Mouse (Mus musculus) heart, postnatal 14 days (tissue): ENCODE measurements at regions not wholly inside any gene's neighbourhood (a gene's known extent, or its start where the extent isn't known, plus 50 kb on each side); places are given as distances from the start of the nearest gene placed in this dataset.
A peak's percentile ranks its signal among the peaks of the same experiment; 100 is the strongest.

Experiments
- DNase-seq, 2 experiments: peaks; one replicate each; pipeline ENCODE4 v3.0.0; 2021 to 2022
- intact Hi-C: fragments of 180-260 bp; cut with DNase I; formaldehyde crosslinking; loops from one replicate; pipeline ENCODE4 v1.15.1; 2025

DNA sequence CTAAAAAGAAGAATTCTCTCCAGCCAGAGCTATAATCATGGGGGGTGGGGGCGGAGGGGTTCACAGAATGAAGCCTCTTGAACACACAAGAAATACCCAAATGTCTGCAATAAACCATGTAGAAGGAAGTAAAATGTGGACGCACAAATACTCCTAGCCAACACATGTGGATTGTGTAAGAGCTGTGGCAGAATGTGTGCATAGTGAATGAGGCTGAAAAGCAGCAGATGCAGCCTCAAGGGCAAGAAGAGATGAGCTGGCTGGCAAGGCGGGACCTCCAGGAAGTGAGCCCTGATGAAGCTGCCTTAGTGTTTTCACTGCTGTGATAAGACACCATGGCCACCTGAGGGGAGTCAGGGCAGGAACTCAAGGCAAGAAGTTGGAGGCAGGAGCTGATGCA lies 53.3 kb upstream of the Arhgap28 start:
- intact Hi-C loops: no loop called here
- no peak for DNase-seq

DNA sequence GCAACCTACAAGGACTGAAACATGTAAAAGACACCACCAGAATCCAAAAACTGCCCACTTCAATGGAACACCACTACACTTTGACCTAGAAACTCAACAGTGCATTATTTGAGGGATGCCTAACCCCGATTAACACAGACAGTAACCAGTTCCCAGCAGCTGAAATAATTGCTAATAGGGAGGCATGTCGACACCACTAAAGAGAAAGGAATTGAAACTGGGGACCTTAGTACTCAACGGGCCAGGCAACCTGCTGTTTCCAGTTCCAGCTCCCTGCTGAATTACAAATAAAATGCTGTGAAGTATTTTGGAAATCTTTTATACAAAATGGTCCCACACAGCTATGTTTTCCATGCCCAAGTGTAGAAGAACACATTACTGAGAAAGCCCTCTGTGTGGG lies 56.5 kb upstream of the Arhgap28 start:
- DNase-seq: no peak
- intact Hi-C loops: no loop called here

DNA sequence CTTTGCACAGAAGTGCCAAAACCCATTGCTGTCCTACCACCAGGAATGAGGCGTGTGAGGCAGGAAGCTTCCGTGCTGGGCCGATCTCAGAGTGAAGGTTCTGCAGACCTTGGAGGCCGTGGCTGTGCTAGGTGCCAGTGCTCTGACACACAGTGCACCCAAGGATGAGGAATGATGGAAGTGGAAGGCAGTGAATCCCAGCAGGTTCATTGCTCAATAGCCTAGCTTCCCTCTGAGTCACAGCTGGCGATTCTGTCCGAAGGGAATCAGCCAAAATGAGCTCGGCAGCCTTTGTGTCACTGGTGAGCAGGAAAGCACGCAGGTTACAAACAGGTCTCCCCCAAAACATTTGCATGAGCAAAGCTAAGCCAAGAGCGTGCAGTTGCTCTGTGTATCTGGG lies 61.8 kb upstream of the Arhgap28 start:
- intact Hi-C loops: no loop called here
- peak in 1 of 2 experiments; percentile 3 for DNase-seq

DNA sequence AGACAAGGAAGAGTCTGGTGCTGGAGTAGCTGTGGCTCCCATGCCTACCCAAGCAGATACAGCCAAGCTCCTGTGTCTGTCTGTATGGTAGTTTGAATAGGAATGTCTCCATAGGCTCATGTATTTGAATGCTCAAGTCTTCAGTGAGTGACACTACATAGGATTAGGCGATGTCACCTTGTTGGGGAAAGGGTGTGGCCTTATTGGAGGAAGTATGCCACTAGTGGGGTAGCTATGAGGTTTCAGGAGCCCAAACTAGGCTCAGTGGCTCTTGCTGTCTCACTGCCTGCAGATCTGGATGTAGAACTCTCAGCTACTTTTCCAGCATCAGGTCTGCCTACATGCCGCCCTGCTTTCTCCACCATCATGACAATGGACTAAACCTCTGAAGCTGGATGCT lies 62.3 kb upstream of the Arhgap28 start:
- intact Hi-C loops: no loop called here
- no peak for DNase-seq

DNA sequence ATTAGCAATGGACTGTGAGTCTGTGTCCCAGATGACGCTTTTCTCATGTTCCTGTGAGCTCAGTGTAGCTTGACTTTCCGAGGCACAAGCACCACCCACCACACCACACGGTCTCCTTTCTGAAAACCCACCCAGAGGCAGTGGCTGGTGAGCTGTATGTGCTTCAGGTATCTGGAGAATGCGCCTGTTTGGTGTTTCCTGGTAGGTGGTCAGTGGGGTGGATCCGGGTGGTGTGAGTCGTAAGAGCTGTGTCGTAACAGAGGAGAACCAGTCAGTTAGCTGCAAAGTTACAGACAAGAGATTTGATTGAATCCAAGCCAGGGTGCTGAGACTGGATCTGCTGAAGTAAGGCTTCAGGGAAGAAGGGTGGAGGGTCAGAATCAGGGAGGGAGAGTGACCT lies 65.1 kb upstream of the Arhgap28 start:
- intact Hi-C loops: no loop called here
- no peak for DNase-seq

DNA sequence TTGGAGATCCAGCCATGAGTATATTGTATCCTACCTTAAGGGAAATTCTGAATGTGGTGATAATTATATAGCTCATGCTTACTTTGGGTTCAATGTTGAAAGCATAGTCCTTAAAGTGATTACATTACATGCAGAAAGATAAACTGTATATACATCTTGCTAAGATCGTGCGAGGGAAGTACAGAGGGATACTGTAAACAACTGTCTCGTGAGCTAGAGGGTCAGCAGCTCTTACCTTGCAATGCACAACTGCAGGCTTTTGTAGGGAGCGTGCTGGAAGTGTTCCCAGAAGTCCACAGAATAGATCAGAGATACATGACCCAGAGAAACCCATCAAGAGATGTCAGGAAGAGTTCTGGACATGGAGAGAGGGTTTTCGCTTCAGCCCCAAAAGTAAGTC lies 65.6 kb upstream of the Arhgap28 start:
- intact Hi-C loops: no loop called here
- no peak for DNase-seq

DNA sequence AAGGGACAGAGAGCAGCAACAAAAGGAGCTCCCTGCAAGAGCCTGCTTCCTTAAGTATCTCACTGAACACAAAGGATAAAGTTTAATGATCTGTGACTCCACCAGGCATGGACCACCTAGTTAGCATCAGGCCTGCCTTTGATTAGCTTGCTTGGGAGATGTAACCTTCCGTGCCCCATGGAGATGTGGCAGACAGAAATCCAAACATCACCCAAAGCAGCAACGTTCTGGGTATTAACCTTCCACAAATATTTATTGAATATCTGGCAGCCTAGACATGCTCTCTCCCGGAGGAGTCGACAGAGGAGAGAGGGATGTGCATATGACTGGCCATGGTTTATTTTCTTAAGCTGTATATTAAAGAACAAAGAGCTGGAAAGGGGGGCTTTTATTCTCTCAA lies 67.6 kb upstream of the Arhgap28 start:
- no peak for DNase-seq
- intact Hi-C loops: no loop called here

DNA sequence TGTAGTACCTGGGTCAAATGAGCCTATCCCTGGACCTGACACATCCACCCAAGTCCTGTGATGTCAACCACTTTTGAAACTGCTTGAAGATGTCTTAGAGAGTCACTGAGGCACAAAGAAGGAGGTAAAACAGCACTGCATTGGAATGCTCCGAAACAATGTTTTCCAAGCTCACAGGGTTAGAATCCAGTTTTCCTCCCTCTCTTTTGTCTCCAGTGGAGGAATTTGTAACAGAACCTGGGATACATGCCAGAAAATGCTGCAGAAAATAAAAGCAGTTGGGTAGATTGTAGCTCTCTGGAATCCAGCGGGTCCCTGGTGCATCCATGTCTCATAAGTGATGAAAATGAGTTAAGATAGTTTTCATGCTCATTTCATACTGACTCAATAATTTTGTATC lies 71.8 kb upstream of the Arhgap28 start:
- intact Hi-C loops: no loop called here
- DNase-seq: peak in 1 of 2 experiments; percentile 15

DNA sequence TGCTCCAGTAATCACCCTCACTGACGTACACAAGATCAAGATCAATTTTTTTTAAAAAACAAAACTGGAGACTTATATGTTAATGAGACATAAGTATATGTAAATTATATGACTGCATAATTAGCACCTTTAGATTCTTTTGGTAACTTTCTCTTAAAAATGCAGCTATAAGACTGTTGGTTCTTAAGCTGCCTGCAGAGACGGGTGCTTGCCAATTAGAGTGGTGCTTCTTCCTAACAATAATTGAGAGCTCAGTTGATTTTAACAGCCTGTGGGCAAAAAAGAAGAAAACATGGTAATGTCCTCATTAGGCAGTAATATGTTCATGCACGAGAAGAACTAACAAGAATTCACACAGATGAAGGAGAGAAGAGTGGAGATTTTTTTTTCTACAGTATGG lies 74.8 kb upstream of the Arhgap28 start:
- intact Hi-C loops: no loop called here

DNA sequence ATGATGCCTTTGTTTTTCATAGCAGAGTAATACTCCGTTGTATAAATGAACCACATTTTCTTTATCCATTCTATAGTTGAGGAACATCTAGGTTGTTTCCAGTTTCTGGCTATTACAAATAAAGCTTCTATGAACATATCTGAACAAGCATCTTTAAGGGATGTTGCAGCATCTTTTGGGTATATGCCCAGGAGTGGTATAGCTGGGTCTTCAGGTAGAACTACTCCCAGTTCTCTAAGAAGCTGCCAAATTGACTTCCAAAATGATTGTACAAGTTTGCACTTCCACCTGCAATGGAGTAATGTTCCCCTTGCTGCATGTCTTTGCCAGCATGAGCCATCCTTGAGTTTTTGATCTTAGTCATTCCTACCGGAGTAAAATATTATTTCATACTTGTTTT lies 80.5 kb upstream of the Arhgap28 start:
- DNase-seq: no peak
- intact Hi-C loops: no loop called here

More for the DNA sequence above, 74.8 kb upstream of the Arhgap28 start:
- no peak for DNase-seq

DNA sequence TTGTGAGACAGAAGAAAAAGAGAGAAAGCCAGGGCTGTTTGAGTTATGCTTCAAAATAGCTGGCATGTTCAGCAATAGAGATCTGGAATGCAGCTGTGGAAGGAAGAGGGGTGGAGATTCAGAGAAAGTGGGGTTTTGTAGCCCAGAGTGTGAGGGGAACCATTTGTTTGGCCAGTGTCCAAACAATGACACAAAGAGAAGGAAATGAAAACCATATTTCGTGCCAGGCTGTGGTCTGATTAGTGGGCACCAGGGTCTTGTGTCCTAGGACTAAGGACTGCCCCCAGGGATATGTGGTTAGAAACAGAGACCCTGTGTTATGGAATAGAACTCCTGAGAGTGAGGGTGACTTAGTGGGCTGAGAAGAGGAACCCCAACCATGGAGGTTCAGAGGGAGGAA lies 83.2 kb upstream of the Arhgap28 start:
- peak in 1 of 2 experiments; percentile 47 for DNase-seq
- intact Hi-C loops: no loop called here

DNA sequence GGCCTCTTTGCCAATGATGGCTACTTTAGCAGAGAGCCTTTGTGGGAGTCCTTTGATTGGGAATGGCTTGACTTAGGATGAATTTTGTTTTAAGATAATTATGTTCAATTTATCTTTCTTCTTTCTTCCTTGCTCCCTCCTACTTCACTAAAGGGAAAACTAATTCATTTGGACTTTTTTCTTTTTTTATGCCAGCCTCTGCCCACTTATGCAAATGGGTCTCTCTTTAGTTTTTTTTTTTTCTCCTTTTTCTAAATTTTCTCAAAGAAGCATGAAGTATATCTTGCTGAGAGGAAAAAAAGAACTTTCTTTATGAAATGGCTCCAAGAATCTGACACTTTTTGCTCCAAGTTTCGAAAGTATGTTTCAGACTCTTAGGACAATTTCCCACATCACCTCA lies 85.3 kb upstream of the Arhgap28 start:
- no peak for DNase-seq
- intact Hi-C loops: no loop called here

DNA sequence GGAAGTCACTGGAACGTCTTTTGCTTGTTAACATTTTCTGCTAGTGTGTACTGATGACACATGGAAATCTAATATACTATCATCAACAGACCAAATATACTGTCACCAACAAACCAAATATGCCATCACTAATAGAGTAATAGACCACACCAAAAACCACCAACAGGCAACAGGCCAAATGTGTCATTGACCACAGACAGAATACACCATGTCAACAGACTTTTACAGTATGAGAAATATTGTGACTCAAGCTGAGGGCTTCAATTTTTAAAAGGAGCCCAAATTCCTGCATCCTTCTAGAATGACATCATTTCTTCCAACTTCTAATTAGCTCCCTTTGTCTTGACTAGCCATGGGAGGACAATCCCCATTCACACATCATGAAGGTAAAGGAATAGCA lies 85.9 kb upstream of the Arhgap28 start:
- no peak for DNase-seq
- intact Hi-C loops: no loop called here

DNA sequence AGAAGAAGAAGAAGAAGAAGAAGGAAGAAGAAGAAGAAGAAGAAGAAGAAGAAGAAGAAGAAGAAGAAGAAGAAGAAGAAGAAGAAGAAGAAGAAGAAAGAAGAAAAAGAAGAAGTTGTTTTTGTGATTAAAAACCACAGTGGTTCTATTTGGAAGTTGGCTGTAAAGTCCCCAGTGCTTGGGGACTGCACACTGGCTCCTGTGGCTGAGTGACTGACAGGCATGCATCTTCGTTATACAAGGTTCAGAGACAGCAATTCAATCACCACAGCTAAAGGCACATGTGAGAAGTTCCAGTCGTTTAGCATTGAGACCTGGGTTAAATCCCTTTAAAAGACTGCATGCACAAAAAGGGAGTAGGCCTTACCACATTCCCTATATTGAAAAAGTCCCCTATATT lies 93.1 kb upstream of the Arhgap28 start:
- intact Hi-C loops: no loop called here
- no peak for DNase-seq

DNA sequence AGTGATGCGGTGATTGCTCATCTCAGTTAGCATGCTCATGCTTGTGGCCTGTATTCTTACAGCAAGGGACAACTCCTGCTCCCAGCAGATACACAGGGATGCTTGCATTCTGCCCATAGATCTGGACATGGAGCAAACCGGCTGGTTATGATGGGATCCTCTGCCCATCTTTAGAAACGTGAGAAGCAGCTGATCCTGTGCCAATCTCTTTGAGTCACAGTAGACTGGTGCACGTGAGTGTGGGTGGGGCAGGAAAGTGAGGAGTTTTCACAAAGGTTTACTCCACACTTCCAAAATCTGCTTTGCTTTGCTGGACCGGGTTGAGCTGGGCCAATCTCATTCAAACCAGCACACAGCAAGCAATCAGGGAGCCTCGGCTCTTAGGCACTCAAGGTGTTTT lies 93.5 kb upstream of the Arhgap28 start:
- intact Hi-C loops: no loop called here

DNA sequence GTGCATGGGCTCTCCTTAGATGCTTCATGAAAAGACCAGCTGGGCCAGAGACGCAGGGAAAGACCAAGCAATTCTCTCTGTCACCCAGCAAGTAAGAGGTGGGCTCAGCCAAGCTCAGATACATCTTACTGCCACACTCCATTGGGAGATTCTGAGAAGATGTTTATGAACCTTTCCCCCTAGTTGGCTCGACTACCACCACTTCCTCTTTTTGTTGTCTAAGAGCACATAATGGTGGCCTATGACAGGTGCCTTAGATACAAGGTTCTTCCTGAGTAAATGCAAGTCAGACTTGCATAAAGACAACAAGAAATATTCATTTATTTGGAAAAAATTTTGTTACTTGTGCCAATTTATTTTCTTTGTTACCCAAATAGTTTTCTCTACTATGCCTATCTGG lies 96.2 kb upstream of the Arhgap28 start:
- intact Hi-C loops: no loop called here
- DNase-seq: no peak

More for the DNA sequence above, 93.5 kb upstream of the Arhgap28 start:
- no peak for DNase-seq

DNA sequence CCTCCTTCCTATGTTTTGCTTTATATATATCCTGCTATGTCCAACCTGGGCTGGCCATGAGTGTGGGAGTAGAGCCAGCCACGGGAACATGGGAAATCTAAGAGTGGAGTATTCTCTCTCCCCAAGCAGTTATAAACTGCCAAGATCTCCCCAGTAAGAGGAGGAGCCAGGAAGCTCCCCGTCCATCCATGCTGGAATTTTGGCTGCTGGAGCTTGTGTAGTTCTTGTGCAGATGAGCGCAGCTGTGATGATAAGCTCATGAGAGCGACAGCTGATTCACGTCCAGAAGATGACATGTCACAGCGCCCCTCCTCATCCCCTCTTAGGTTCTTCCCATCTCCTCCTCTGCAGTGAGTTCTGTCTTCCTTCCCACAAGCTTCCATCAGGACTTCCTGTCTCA lies 99.4 kb upstream of the Arhgap28 start:
- DNase-seq: peak; percentile 55 to 72
- intact Hi-C loops: no loop called here

DNA sequence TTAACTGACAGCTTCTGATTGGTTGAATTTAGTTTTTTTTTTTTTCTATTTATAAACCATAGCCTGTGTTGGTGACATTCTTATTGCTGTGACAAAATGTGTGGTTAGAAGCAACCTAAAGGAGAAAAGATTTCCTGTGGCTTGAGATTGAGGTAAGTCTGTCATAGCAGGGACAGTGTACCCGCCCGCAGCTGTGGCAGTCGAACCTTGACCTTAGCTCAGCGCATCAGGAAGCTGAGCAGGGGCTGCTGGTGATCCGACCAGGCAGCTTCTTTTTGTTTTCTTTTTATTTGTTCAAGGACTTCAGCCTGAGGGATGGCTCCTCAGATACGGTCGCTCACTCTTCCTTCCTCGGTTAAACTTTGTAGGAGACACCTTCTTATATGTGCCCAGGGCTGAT lies 102.4 kb upstream of the Arhgap28 start:
- no peak for DNase-seq
- intact Hi-C loops: no loop called here

DNA sequence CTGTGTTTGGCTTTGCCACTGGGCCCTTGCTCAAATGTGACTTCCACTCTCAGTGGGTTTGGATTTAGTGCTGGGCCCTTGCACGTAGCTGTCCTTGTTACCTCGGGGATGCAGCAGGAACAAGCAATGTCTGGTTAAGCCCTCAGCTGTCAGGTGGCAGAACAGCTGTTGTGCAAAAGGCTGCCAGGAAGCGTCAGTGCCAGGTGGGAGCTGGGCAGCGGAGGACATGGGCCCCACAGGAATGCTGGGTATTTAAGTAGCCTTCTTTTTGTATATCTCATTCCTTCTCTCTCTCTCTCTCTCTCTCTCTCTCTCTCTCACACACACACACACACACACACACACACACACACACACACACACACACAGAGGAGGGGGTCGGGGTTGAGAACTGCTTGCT lies 104.0 kb upstream of the Arhgap28 start:
- intact Hi-C loops: no loop called here
- DNase-seq: no peak

DNA sequence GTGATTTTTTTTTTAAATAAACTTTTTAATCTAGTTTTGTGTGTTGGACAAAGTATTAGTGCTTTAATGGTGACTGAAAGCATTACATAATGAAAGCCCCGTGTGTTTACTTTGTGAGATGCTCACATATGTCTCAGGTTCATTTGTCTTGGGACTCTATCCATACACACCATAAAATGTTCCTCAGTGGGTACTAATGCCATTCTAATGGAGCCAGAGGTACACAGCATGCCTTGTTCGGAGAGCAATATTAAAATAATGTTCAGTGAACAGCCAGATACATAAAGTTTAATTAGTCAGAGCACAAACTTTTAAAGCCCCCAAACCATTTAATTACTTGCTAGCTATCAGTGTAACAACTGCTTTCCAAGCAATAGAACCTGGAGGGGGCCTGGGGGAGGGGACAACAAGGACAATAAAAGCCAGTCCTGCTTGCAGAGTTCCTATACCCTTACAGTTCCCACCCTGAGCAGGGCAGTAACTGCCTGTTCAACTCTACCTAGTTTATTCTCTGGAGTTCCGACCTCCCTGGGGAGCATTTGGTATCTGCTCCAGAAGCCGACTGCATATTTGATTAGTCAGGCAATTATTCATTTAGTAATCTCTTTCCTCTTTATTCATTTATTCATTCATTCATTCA lies 108.0 kb upstream of the Arhgap28 start:
- intact Hi-C loops: no loop called here
- no peak for DNase-seq

DNA sequence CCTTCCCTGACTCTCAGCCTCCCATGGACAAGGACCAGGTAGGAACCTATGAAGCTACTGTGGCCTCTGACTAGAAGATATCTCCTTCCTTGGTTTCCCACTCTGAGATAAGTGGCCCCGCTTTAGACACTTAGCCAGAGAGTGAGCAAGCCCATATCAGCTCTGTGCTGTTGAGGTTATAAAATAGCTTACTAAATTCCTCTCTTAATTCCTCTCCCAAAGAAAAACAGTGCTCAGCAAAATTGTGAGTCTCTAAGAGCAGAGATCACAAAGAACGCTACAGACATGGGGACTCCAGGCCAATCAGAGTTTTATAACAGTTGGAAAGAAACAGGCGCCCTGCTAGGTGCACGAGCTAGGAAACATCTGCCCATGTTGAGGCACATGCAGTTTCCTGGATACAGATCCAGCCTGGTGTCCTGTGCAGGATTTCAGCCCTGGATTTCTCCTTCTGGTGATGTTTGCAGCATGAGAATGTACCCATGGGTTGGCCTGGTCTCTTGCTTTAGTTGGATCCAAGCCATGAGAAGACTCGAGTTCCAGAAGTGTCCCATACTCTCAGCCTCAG lies 108.9 kb upstream of the Arhgap28 start:
- intact Hi-C loops: no loop called here
- DNase-seq: no peak

DNA sequence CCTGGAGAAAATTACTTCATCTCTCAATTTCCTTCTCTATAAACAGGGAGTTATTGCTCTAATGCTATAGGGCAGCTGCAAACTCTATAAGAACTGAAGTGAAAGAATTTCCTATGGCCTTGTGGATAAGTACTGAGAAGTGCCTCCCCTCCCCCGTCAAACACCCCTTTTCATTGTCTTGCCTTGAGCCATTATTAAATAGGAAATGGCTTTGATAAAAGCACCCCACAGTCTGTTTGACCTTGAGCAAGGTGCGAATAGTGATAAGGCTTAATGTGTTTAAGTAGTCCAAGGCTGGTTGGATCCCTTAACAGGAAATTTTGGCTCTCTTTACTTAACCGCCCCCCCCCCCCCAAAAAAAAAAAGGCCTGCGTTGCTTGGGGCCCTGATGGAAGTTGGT lies 111.7 kb upstream of the Arhgap28 start:
- intact Hi-C loops: no loop called here

More for the DNA sequence above, 111.7 kb upstream of the Arhgap28 start:
- no peak for DNase-seq
